Mouse (Mus musculus): ENCODE measurements around the gene Oaz3. TPM values are rescaled to one million over a fixed set of nuclear protein-coding genes. Genes with fewer than 3 reads are reported as not detected.

Gene Oaz3
- polyA plus RNA-seq, 1 experiment from 2014 or later = 0.41 TPM

- no peaks in the 10 kb centered on the region for H3K36me3 ChIP-seq (ENCODE audit: control insufficient read depth, insufficient read depth, low read length)
- no peak within 1 kb of the TSS for H3K27ac ChIP-seq (ENCODE audit: low read length)
- H3K4me1 ChIP-seq (ENCODE audit: control insufficient read depth, insufficient read depth, low read length) = 0 out of 2 replicates have a peak, but pooled peaks cover 3% of the 10 kb centered on the region
- H3K4me2 ChIP-seq (ENCODE audit: low read depth, low read length) = 0 out of 2 replicates have a peak within 1 kb of the TSS, but pooled peaks have one; percentile 43
- H3K9ac ChIP-seq (ENCODE audit: low read length) = no peak within 1 kb of the TSS
- no peaks in the 10 kb centered on the region for H3K9me3 ChIP-seq (replicated peaks; ENCODE audit: control insufficient read depth, low read length)
- peak; percentile 25; the same call in 1 of the 2 replicates for ATAC-seq (ENCODE audit: insufficient read depth, low FRiP score)
- H3K27me3 ChIP-seq (ENCODE audit: control insufficient read depth, insufficient read depth, low read length) = peaks cover 4% of the 10 kb centered on the region; the same call in 1 of the 2 replicates
- H3K4me3 ChIP-seq (replicated peaks; ENCODE audit: low read length) = peak within 1 kb of the TSS; percentile 11; the same call in 1 of the 2 replicates
- WGBS = 2% methylated on average over 14 of the region's 14 CpGs
These were observed 34.3 kb upstream of the Oaz3 start, which contains the start of gene Celf3 for GRCm38 (mm10) chr3:94477981-94478422. TSS of gene Celf3 (plus strand) at chr3:94478295.

GRCm38 (mm10) chr3:94477444-94477843 lies 33.7 kb upstream of the Oaz3 start:
- H3K27me3 ChIP-seq (ENCODE audit: control insufficient read depth, insufficient read depth, low read length) = peaks cover 4% of the 10 kb centered on the region; the same call in 1 of the 2 replicates
- no peaks in the 10 kb centered on the region for H3K36me3 ChIP-seq (ENCODE audit: control insufficient read depth, insufficient read depth, low read length)
- WGBS = 62% methylated on average over 4 of the region's 4 CpGs
- no peak overlapping the region for H3K4me2 ChIP-seq (ENCODE audit: low read depth, low read length)
- H3K4me3 ChIP-seq (replicated peaks; ENCODE audit: low read length) = no peak overlapping the region
- H3K27ac ChIP-seq (ENCODE audit: low read length) = no peak overlapping the region
- no peak for ATAC-seq (ENCODE audit: insufficient read depth, low FRiP score)
- no peaks in the 10 kb centered on the region for H3K9me3 ChIP-seq (replicated peaks; ENCODE audit: control insufficient read depth, low read length)
- H3K9ac ChIP-seq (ENCODE audit: low read length) = no peak overlapping the region
- H3K4me1 ChIP-seq (ENCODE audit: control insufficient read depth, insufficient read depth, low read length) = 0 out of 2 replicates have a peak, but pooled peaks cover 3% of the 10 kb centered on the region

GRCm38 (mm10) chr3:94476301-94477035 lies 32.8 kb upstream of the Oaz3 start:
- no peaks in the 10 kb centered on the region for H3K9me3 ChIP-seq (replicated peaks; ENCODE audit: control insufficient read depth, low read length)
- peak overlapping the region; percentile 56 for H3K27ac ChIP-seq (ENCODE audit: low read length)
- no peak overlapping the region for H3K9ac ChIP-seq (ENCODE audit: low read length)
- 32% methylated on average over 8 of the region's 8 CpGs for WGBS
- H3K4me1 ChIP-seq (ENCODE audit: control insufficient read depth, insufficient read depth, low read length) = 0 out of 2 replicates have a peak, but pooled peaks cover 3% of the 10 kb centered on the region
- no peak overlapping the region for H3K4me3 ChIP-seq (replicated peaks; ENCODE audit: low read length)
- no peak overlapping the region for H3K4me2 ChIP-seq (ENCODE audit: low read depth, low read length)
- peaks cover 4% of the 10 kb centered on the region; the same call in 1 of the 2 replicates for H3K27me3 ChIP-seq (ENCODE audit: control insufficient read depth, insufficient read depth, low read length)
- peak; percentile 47; the same call in 1 of the 2 replicates for ATAC-seq (ENCODE audit: insufficient read depth, low FRiP score)
- H3K36me3 ChIP-seq (ENCODE audit: control insufficient read depth, insufficient read depth, low read length) = no peaks in the 10 kb centered on the region

DNA sequence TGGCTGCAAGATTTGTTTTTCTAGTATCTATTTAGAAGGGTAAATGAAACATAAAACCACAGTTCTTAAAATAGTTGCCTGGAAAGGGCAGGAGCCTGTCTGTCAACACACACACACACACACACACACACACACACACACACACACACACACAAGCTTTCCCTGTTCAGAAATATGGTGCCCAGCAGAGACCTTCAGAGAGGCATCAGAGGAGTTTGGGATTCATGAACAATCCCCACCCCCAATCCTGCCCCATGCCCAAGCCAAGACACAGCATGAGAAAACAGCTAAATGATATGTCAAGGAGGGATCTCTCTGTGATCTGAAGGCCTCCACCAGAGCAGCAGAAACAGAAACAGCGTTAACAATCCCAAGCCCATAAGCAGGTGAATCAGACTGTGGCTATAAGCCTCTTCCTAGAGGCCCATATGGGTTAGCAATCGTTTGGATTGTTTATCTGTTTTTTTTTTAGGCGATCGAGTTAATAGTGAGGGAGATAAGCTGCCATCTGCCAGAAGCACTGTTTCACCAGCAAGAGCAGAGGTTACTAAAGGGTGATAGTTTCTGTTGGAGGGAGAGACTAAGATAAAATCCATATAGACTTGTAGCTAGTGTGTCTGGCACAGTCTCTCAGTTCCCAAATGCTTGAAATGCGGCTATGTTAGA lies 30.0 kb upstream of the Oaz3 start:
- 0 out of 2 replicates have a peak, but pooled peaks cover 3% of the 10 kb centered on the region for H3K4me1 ChIP-seq (ENCODE audit: control insufficient read depth, insufficient read depth, low read length)
- H3K4me2 ChIP-seq (ENCODE audit: low read depth, low read length) = no peak overlapping the region
- WGBS = 50% methylated on average over 5 of the region's 5 CpGs

GRCm38 (mm10) chr3:94473115-94473505 lies 29.4 kb upstream of the Oaz3 start:
- H3K9me3 ChIP-seq (replicated peaks; ENCODE audit: control insufficient read depth, low read length) = no peaks in the 10 kb centered on the region
- H3K9ac ChIP-seq (ENCODE audit: low read length) = no peak overlapping the region
- 0 out of 2 replicates have a peak, but pooled peaks cover 3% of the 10 kb centered on the region for H3K4me1 ChIP-seq (ENCODE audit: control insufficient read depth, insufficient read depth, low read length)
- no peaks in the 10 kb centered on the region for H3K36me3 ChIP-seq (ENCODE audit: control insufficient read depth, insufficient read depth, low read length)
- WGBS = 49% methylated on average over 10 of the region's 10 CpGs
- no peak overlapping the region for H3K4me3 ChIP-seq (replicated peaks; ENCODE audit: low read length)
- peak overlapping the region; percentile 49; the same call in 1 of the 2 replicates for H3K27ac ChIP-seq (ENCODE audit: low read length)
- H3K4me2 ChIP-seq (ENCODE audit: low read depth, low read length) = no peak overlapping the region
- no peaks in the 10 kb centered on the region for H3K27me3 ChIP-seq (ENCODE audit: control insufficient read depth, insufficient read depth, low read length)
- ATAC-seq (ENCODE audit: insufficient read depth, low FRiP score) = no peak

More for the DNA sequence above, 30.0 kb upstream of the Oaz3 start:
- Histone ChIP-seq H3K4me3 (replicated peaks; ENCODE audit: low read length) (no peak overlapping the region), H3K9ac (ENCODE audit: low read length) (no peak overlapping the region), H3K9me3 (replicated peaks; ENCODE audit: control insufficient read depth, low read length) (no peaks in the 10 kb centered on the region), H3K27ac (ENCODE audit: low read length) (no peak overlapping the region), H3K36me3 (ENCODE audit: control insufficient read depth, insufficient read depth, low read length) (no peaks in the 10 kb centered on the region), H3K27me3 (ENCODE audit: control insufficient read depth, insufficient read depth, low read length) (no peaks in the 10 kb centered on the region)
- ATAC-seq (ENCODE audit: insufficient read depth, low FRiP score) = no peak

DNA sequence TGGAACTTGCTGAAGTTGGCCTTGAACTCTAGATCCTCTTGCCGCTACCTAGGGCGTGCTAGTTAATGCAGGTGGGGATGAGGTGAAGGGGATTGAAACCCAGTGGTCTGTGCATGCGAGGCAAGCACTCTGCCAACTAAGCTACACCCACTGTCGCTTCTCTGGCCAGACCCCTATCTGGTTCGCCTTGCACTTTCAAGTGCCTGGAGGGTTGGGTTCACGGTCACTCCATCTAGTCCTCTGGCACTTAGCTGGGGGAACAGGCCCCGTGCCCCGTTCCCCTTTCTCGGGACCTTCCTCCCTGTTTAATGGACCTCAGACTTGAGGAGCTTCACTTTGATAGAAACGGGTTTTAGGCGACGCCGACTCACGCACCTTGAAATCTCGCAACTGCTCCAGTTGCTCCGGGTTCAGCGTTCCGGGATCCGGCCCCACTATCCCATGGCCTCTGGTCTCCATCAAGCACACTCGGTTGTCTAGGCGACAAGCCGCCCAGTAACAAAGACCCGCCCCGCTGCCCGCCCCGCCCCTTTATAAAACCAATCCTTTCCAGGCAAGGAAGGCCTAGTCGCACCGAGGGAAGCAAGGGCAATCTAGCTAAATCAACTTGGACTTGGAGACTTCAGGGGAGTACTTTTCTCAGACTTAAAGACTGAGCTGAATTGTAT lies 28.9 kb upstream of the Oaz3 start:
- no peaks in the 10 kb centered on the region for H3K9me3 ChIP-seq (replicated peaks; ENCODE audit: control insufficient read depth, low read length)
- ATAC-seq (ENCODE audit: insufficient read depth, low FRiP score) = peak; percentile 66; the same call in 1 of the 2 replicates
- H3K27ac ChIP-seq (ENCODE audit: low read length) = 0 out of 2 replicates have a peak overlapping the region, but pooled peaks have one; percentile 49
- H3K4me2 ChIP-seq (ENCODE audit: low read depth, low read length) = peak overlapping the region; percentile 50
- no peak overlapping the region for H3K9ac ChIP-seq (ENCODE audit: low read length)
- H3K4me1 ChIP-seq (ENCODE audit: control insufficient read depth, insufficient read depth, low read length) = 0 out of 2 replicates have a peak, but pooled peaks cover 3% of the 10 kb centered on the region
- H3K27me3 ChIP-seq (ENCODE audit: control insufficient read depth, insufficient read depth, low read length) = no peaks in the 10 kb centered on the region
- WGBS = 14% methylated on average over 28 of the region's 28 CpGs
- H3K36me3 ChIP-seq (ENCODE audit: control insufficient read depth, insufficient read depth, low read length) = no peaks in the 10 kb centered on the region
- no peak overlapping the region; the same call in 1 of the 2 replicates for H3K4me3 ChIP-seq (replicated peaks; ENCODE audit: low read length)

DNA sequence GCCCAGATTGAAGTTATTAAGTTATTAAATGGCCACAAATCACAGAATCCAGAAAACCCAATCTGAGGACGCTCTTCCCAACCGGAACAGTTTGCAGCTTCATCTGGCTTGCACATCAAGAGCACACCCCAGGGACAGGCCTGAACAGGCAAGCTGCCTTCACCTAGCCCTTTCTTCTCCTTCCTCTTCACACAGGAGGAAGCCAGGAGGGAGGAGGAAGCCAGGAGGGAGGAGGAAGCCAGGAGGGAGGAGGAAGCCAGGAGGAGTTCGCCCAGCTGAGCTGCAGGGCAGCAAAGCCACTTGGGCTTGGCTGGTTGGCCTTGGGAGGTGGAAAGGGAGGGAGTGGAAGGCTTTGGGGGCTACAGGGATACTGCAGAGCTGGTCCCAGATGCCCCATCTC lies 25.2 kb upstream of the Oaz3 start:
- Histone ChIP-seq H3K27ac (ENCODE audit: low read length) (peak overlapping the region; percentile 48), H3K27me3 (ENCODE audit: control insufficient read depth, insufficient read depth, low read length) (no peaks in the 10 kb centered on the region), H3K36me3 (ENCODE audit: control insufficient read depth, insufficient read depth, low read length) (no peaks in the 10 kb centered on the region), H3K4me1 (ENCODE audit: control insufficient read depth, insufficient read depth, low read length) (0 out of 2 replicates have a peak, but pooled peaks cover 3% of the 10 kb centered on the region), H3K9ac (ENCODE audit: low read length) (no peak overlapping the region), H3K4me2 (ENCODE audit: low read depth, low read length) (no peak overlapping the region), H3K9me3 (replicated peaks; ENCODE audit: control insufficient read depth, low read length) (no peaks in the 10 kb centered on the region), H3K4me3 (replicated peaks; ENCODE audit: low read length) (no peak overlapping the region)
- no peak for ATAC-seq (ENCODE audit: insufficient read depth, low FRiP score)
- 50% methylated on average over 3 of the region's 3 CpGs for WGBS

- Histone ChIP-seq H3K9me3 (replicated peaks; ENCODE audit: control insufficient read depth, low read length) (no peaks in the 10 kb centered on the region), H3K27ac (ENCODE audit: low read length) (no peak overlapping the region), H3K4me3 (replicated peaks; ENCODE audit: low read length) (no peak overlapping the region), H3K9ac (ENCODE audit: low read length) (no peak overlapping the region), H3K4me2 (ENCODE audit: low read depth, low read length) (no peak overlapping the region), H3K27me3 (ENCODE audit: control insufficient read depth, insufficient read depth, low read length) (no peaks in the 10 kb centered on the region), H3K4me1 (ENCODE audit: control insufficient read depth, insufficient read depth, low read length) (no peaks in the 10 kb centered on the region), H3K36me3 (ENCODE audit: control insufficient read depth, insufficient read depth, low read length) (no peaks in the 10 kb centered on the region)
- WGBS = 74% methylated on average over 13 of the region's 13 CpGs
- no peak for ATAC-seq (ENCODE audit: insufficient read depth, low FRiP score)
These were observed 22.1 kb upstream of the Oaz3 start for GRCm38 (mm10) chr3:94465632-94466430.
